Mouse (Mus musculus) 3134 (cell line): Measurements from ENCODE around the gene Rfx5.
"Not testable (repeated sequence)": the region's sequence is repeated elsewhere in the genome, so short reads cannot be mapped to it uniquely, and the experiment has no call there.

Experiments
- DNase-seq: peaks from one replicate; pipeline ENCODE4 v3.0.0-alpha.2; 2011; ENCODE audit warnings: low spot score; ENCODE audit not compliant: insufficient read length; ENCODE audit errors: extremely low read depth

The Rfx5 gene

GRCm38 (mm10) chr3:94953764-94954616 lies at the start of gene Rfx5:
TSS of gene Rfx5 (plus strand) at chr3:94954075.
- peak; percentile 94 for DNase-seq

GRCm38 (mm10) chr3:94904759-94905158 lies 49.1 kb upstream of the Rfx5 start:
- DNase-seq: not testable (repeated sequence)

- DNase-seq: no peak
Observed at GRCm38 (mm10) chr3:94906482-94906881, 47.4 kb upstream of the Rfx5 start.

GRCm38 (mm10) chr3:94911050-94911693 lies 42.7 kb upstream of the Rfx5 start:
- DNase-seq: no peak

- DNase-seq: no peak
Observed at GRCm38 (mm10) chr3:94913801-94914200, 40.1 kb upstream of the Rfx5 start.

GRCm38 (mm10) chr3:94915903-94916741 lies 37.8 kb upstream of the Rfx5 start:
- peak; percentile 31 for DNase-seq

GRCm38 (mm10) chr3:94917816-94918361 lies 36.0 kb upstream of the Rfx5 start:
- no peak for DNase-seq

- no peak for DNase-seq
Observed at GRCm38 (mm10) chr3:94918845-94919244, 35.0 kb upstream of the Rfx5 start.

GRCm38 (mm10) chr3:94921104-94921503 lies 32.8 kb upstream of the Rfx5 start:
- no peak for DNase-seq

GRCm38 (mm10) chr3:94922333-94922732 lies 31.5 kb upstream of the Rfx5 start:
- no peak for DNase-seq

- DNase-seq: no peak
Observed at GRCm38 (mm10) chr3:94924688-94925087, 29.2 kb upstream of the Rfx5 start.

GRCm38 (mm10) chr3:94926301-94926736 lies 27.6 kb upstream of the Rfx5 start:
- not testable (repeated sequence) for DNase-seq

- DNase-seq: not testable (repeated sequence)
Observed at GRCm38 (mm10) chr3:94928979-94929378, 24.9 kb upstream of the Rfx5 start.

GRCm38 (mm10) chr3:94930386-94931266 lies 23.2 kb upstream of the Rfx5 start:
- DNase-seq: not testable (repeated sequence)

GRCm38 (mm10) chr3:94931427-94932082 lies 22.3 kb upstream of the Rfx5 start:
- DNase-seq: not testable (repeated sequence)

- DNase-seq: not testable (repeated sequence)
Observed at GRCm38 (mm10) chr3:94932279-94932678, 21.6 kb upstream of the Rfx5 start.

- no peak for DNase-seq
Observed at GRCm38 (mm10) chr3:94932809-94933564, 20.9 kb upstream of the Rfx5 start, which contains the start of gene Selenbp1. TSS of gene Selenbp1 (plus strand) at chr3:94933056.

- not testable (repeated sequence) for DNase-seq
Observed at GRCm38 (mm10) chr3:94933604-94934003, 20.3 kb upstream of the Rfx5 start.
